Mouse (Mus musculus): Measurements from ENCODE around the gene Capn2. TPM values are rescaled to one million over a fixed set of nuclear protein-coding genes. Genes with fewer than 3 reads are reported as not detected.

Capn2 gene
- total and polyA plus RNA-seq, 2 experiments from 2014 or later = 82.1 to 88.2 TPM

- 64% methylated on average over 3 of the region's 3 CpGs for WGBS
- H3K4me1 ChIP-seq (ENCODE audit: insufficient read depth, low read length) = no peaks in the 10 kb centered on the region
These were observed 92.2 kb downstream of the Capn2 start for GRCm38 (mm10) chr1:182425176-182425575.

GRCm38 (mm10) chr1:182424274-182424673 is 93.1 kb downstream of the Capn2 start:
- no peak for TF ChIP-seq CTCF (IDR thresholded peaks at IDR 0.05)
- no peaks in the 10 kb centered on the region for H3K4me1 ChIP-seq (ENCODE audit: insufficient read depth, low read length)
- no peak overlapping the region for H3K27ac ChIP-seq (ENCODE audit: low read depth, low read length)
- ATAC-seq (ENCODE audit: low FRiP score) = no peak
- H3K9ac ChIP-seq (replicated peaks; ENCODE audit: low read length, poor library complexity, severe bottlenecking) = no peak overlapping the region
- no peak for DNase-seq (ENCODE audit: low spot score)
- H3K27me3 ChIP-seq (ENCODE audit: insufficient read depth, low read length) = no peaks in the 10 kb centered on the region
- no peaks in the 10 kb centered on the region for H3K36me3 ChIP-seq (ENCODE audit: insufficient read depth, low read length)
- H3K9me3 ChIP-seq (ENCODE audit: low read length) = no peaks in the 10 kb centered on the region
- WGBS = 80% methylated on average over 2 of the region's 2 CpGs
- no peak overlapping the region for H3K4me2 ChIP-seq (ENCODE audit: low read depth, low read length, poor library complexity, severe bottlenecking)
- no peak overlapping the region for H3K4me3 ChIP-seq (ENCODE audit: low read depth, low read length)

More at GRCm38 (mm10) chr1:182425176-182425575, 92.2 kb downstream of the Capn2 start:
- H3K36me3 ChIP-seq (ENCODE audit: insufficient read depth, low read length) = no peaks in the 10 kb centered on the region
- ATAC-seq (ENCODE audit: low FRiP score) = no peak
- no peak overlapping the region for H3K9ac ChIP-seq (replicated peaks; ENCODE audit: low read length, poor library complexity, severe bottlenecking)
- H3K4me3 ChIP-seq (ENCODE audit: low read depth, low read length) = no peak overlapping the region
- no peak overlapping the region for H3K4me2 ChIP-seq (ENCODE audit: low read depth, low read length, poor library complexity, severe bottlenecking)
- no peaks in the 10 kb centered on the region for H3K27me3 ChIP-seq (ENCODE audit: insufficient read depth, low read length)
- no peak for TF ChIP-seq CTCF (IDR thresholded peaks at IDR 0.05)
- DNase-seq (ENCODE audit: low spot score) = no peak
- H3K27ac ChIP-seq (ENCODE audit: low read depth, low read length) = no peak overlapping the region
- no peaks in the 10 kb centered on the region for H3K9me3 ChIP-seq (ENCODE audit: low read length)

GRCm38 (mm10) chr1:182419481-182419880 is 97.9 kb downstream of the Capn2 start:
- no peak for ATAC-seq (ENCODE audit: low FRiP score)

More at GRCm38 (mm10) chr1:182419481-182419880, 97.9 kb downstream of the Capn2 start:
- Histone ChIP-seq H3K27ac (ENCODE audit: low read depth, low read length) (no peak overlapping the region), H3K4me3 (ENCODE audit: low read depth, low read length) (no peak overlapping the region), H3K9me3 (ENCODE audit: low read length) (no peaks in the 10 kb centered on the region), H3K27me3 (ENCODE audit: insufficient read depth, low read length) (no peaks in the 10 kb centered on the region), H3K36me3 (ENCODE audit: insufficient read depth, low read length) (no peaks in the 10 kb centered on the region), H3K9ac (replicated peaks; ENCODE audit: low read length, poor library complexity, severe bottlenecking) (no peak overlapping the region), H3K4me2 (ENCODE audit: low read depth, low read length, poor library complexity, severe bottlenecking) (no peak overlapping the region), H3K4me1 (ENCODE audit: insufficient read depth, low read length) (no peaks in the 10 kb centered on the region)
- DNase-seq (ENCODE audit: low spot score) = no peak
- no peak for TF ChIP-seq CTCF (IDR thresholded peaks at IDR 0.05)
- 87% methylated on average over 3 of the region's 3 CpGs for WGBS

Other genes with a start within 250 kb of the Capn2 start
- 83.0 and 97.7 TPM in 2 replicates for gene Degs1, start 234.8 kb downstream of the Capn2 start, total RNA-seq (2014; rRNA removed)
- gene Degs1, start 234.8 kb downstream of the Capn2 start, polyA plus RNA-seq (2015; fragmentation: Nextera tagmentation; extraction: Ambion mirVana) = 107 and 112 TPM in 2 replicates
- gene Fbxo28, start 176.0 kb downstream of the Capn2 start, total RNA-seq (2014; rRNA removed) = 32.2 and 40.3 TPM in 2 replicates
- 13.1 and 14.5 TPM in 2 replicates for gene Fbxo28, start 176.0 kb downstream of the Capn2 start, polyA plus RNA-seq (2015; fragmentation: Nextera tagmentation; extraction: Ambion mirVana)
- gene Trp53bp2, start 108.4 kb downstream of the Capn2 start, total RNA-seq (2014; rRNA removed) = 21.1 and 27.0 TPM in 2 replicates
- 9.9 and 11.1 TPM in 2 replicates for gene Trp53bp2, start 108.4 kb downstream of the Capn2 start, polyA plus RNA-seq (2015; fragmentation: Nextera tagmentation; extraction: Ambion mirVana)
- 0.28 TPM in 1 of 2 replicates, not detected in the other for gene Capn8, start 47.4 kb upstream of the Capn2 start, total RNA-seq (2014; rRNA removed)
- gene Capn8, start 47.4 kb upstream of the Capn2 start, polyA plus RNA-seq (2015; fragmentation: Nextera tagmentation; extraction: Ambion mirVana) = 0.11 and 0.31 TPM in 2 replicates
- not detected in 2 replicates for gene Ccdc185, start 231.6 kb upstream of the Capn2 start, total RNA-seq (2014; rRNA removed)
- gene Ccdc185, start 231.6 kb upstream of the Capn2 start, polyA plus RNA-seq (2015; fragmentation: Nextera tagmentation; extraction: Ambion mirVana) = not detected in 2 replicates
- gene Susd4, start 246.3 kb upstream of the Capn2 start, total RNA-seq (2014; rRNA removed) = 80.6 and 89.7 TPM in 2 replicates
- gene Susd4, start 246.3 kb upstream of the Capn2 start, polyA plus RNA-seq (2015; fragmentation: Nextera tagmentation; extraction: Ambion mirVana) = 97.1 and 98.7 TPM in 2 replicates